Mouse (Mus musculus) G1E (cell line): ENCODE data around the gene Adarb1.

Experiments used
- CTCF ChIP-seq: IDR thresholded peaks from 2 replicates; pipeline ENCODE4 v1.5.1; 2012; ENCODE audit warnings: low read depth, low read length, inconsistent platforms, mixed read lengths
- GATA1 ChIP-seq: IDR thresholded peaks from 2 replicates; pipeline ENCODE4 v1.6.1; 2012; ENCODE audit warnings: borderline replicate concordance, low read length, inconsistent platforms, mixed read lengths
- GATA2 ChIP-seq: IDR thresholded peaks from 2 replicates; pipeline ENCODE4 v1.6.1; 2012; ENCODE audit warnings: low read depth, low read length, inconsistent platforms, borderline replicate concordance

GRCm38 (mm10) chr10:77324716-77325115 lies 93.4 kb downstream of the Adarb1 start:
- TF ChIP-seq GATA1 (no peak), CTCF (no peak), GATA2 (no peak)
